Mouse (Mus musculus): ENCODE data around the gene Olfr552. TPM values are rescaled to one million over a fixed set of nuclear protein-coding genes. Genes with fewer than 3 reads are reported as not detected.
"Not testable (repeated sequence)": the region's sequence is repeated elsewhere in the genome, so short reads cannot be mapped to it uniquely, and the experiment has no call there.

The Olfr552 gene
- total RNA-seq, 2 experiments from 2014 or later = 0.06 to 0.20 TPM

GRCm38 (mm10) chr7:102636665-102637064 lies 39.1 kb downstream of the Olfr552 start:
- intact Hi-C loops (cut with DNase I) = loop anchor here (2.0 kb wide), 1 partner anchor 124 kb away; no protein-coding TSS in a partner anchor
- peak; percentile 72 for TF ChIP-seq CTCF (IDR thresholded peaks at IDR 0.05)
- no peak overlapping the region for H3K4me3 ChIP-seq
- H3K27ac ChIP-seq = no peak overlapping the region
- no peak for DNase-seq

GRCm38 (mm10) chr7:102638132-102638531 lies 40.6 kb downstream of the Olfr552 start, which contains the start of gene Olfr554:
TSS of gene Olfr554 (plus strand) at chr7:102638432.
- no peak within 1 kb of the TSS for H3K27ac ChIP-seq
- no peak within 1 kb of the TSS for H3K4me3 ChIP-seq
- no peak for TF ChIP-seq CTCF (IDR thresholded peaks at IDR 0.05)
- intact Hi-C loops (cut with DNase I) = no loop called here
- DNase-seq = no peak

GRCm38 (mm10) chr7:102644945-102645344 lies 47.4 kb downstream of the Olfr552 start:
- not testable (repeated sequence) for DNase-seq

More at GRCm38 (mm10) chr7:102644945-102645344, 47.4 kb downstream of the Olfr552 start:
- H3K27ac ChIP-seq; intact Hi-C loops (cut with DNase I); H3K4me3 ChIP-seq: not testable (repeated sequence)

Other genes starting within 250 kb of the Olfr552 start
- gene Rrm1, start 156.1 kb upstream of the Olfr552 start, total RNA-seq (2021) = 10 to 100 TPM; 15.3 to 21.8 TPM
- not detected for gene Olfr543, start 116.1 kb upstream of the Olfr552 start, total RNA-seq (2021)
- gene Olfr544, start 109.5 kb upstream of the Olfr552 start, total RNA-seq (2021) = not detected
- not detected for gene Olfr545, start 98.2 kb upstream of the Olfr552 start, total RNA-seq (2021)
- not detected for gene Olfr547, start 63.0 kb upstream of the Olfr552 start, total RNA-seq (2021)
- not detected for gene Olfr548-ps1, start 56.9 kb upstream of the Olfr552 start, total RNA-seq (2021)
- not detected for gene Olfr549, start 47.9 kb upstream of the Olfr552 start, total RNA-seq (2021)
- gene Trim21, start 32.3 kb upstream of the Olfr552 start, total RNA-seq (2021) = 1 to 10 TPM; 2.4 to 3.4 TPM
- under 1 TPM in 1 of 2 experiments, not detected in 1; 0.17 TPM for gene Olfr550, start 26.3 kb upstream of the Olfr552 start, total RNA-seq (2021)
- not detected for gene Olfr551, start 5.9 kb upstream of the Olfr552 start, total RNA-seq (2021)
- gene Olfr553, start 20.4 kb downstream of the Olfr552 start, total RNA-seq (2021) = not detected
- gene Olfr554, start 40.7 kb downstream of the Olfr552 start, total RNA-seq (2021) = not detected
- not detected for gene Olfr555, start 61.1 kb downstream of the Olfr552 start, total RNA-seq (2021)
- not detected for gene Olfr556, start 67.1 kb downstream of the Olfr552 start, total RNA-seq (2021)
- gene Trim68, start 89.6 kb downstream of the Olfr552 start, total RNA-seq (2021) = 1 to 10 TPM; 4.0 to 4.8 TPM
- gene Olfr557, start 98.1 kb downstream of the Olfr552 start, total RNA-seq (2021) = not detected
- gene Olfr558, start 104.4 kb downstream of the Olfr552 start, total RNA-seq (2021) = 1 to 10 TPM; 1.4 to 1.5 TPM
- not detected for gene Olfr33, start 121.3 kb downstream of the Olfr552 start, total RNA-seq (2021)
- not detected for gene Olfr559, start 129.7 kb downstream of the Olfr552 start, total RNA-seq (2021)
- gene Olfr560, start 161.6 kb downstream of the Olfr552 start, total RNA-seq (2021) = not detected
- under 1 TPM; 0.33 to 0.61 TPM for gene Olfr78, start 161.7 kb downstream of the Olfr552 start, total RNA-seq (2021)
- not detected for gene Olfr561, start 173.5 kb downstream of the Olfr552 start, total RNA-seq (2021)
- gene Olfr564, start 205.7 kb downstream of the Olfr552 start, total RNA-seq (2021) = not detected

All from gastrocnemius, adult 2 months (tissue).